Mouse (Mus musculus) left cerebral cortex, postnatal 14 days (tissue): ENCODE data around the gene Plekhg3. TPM values are rescaled to one million over a fixed set of nuclear protein-coding genes. Genes with fewer than 3 reads are reported as not detected.

ENCODE experiments used
- DNase-seq, 2 experiments: peaks; one replicate each; pipeline ENCODE4 v3.0.0; 2021 to 2022; ENCODE audit warnings: low spot score in 2 of 2, mixed read lengths in 1 of 2
- intact Hi-C: fragments of 180-260 bp; cut with DNase I; formaldehyde crosslinking; loops from one replicate; pipeline ENCODE4 v1.15.1; 2025
- microRNA-seq, 2 experiments: library from miRNA; unstranded; fragments of <30 nt; microRNA quantifications; one replicate each; pipeline ENCODE4 v1.2.0; 2022
- total RNA-seq, 2 experiments: library from RNA; stranded (reverse); gene quantifications; 2 replicates each; pipeline ENCODE4 v1.2.3; 2021

Plekhg3 gene
- total RNA-seq, 2 experiments from 2014 or later: 7.0 to 9.7 TPM

DNA sequence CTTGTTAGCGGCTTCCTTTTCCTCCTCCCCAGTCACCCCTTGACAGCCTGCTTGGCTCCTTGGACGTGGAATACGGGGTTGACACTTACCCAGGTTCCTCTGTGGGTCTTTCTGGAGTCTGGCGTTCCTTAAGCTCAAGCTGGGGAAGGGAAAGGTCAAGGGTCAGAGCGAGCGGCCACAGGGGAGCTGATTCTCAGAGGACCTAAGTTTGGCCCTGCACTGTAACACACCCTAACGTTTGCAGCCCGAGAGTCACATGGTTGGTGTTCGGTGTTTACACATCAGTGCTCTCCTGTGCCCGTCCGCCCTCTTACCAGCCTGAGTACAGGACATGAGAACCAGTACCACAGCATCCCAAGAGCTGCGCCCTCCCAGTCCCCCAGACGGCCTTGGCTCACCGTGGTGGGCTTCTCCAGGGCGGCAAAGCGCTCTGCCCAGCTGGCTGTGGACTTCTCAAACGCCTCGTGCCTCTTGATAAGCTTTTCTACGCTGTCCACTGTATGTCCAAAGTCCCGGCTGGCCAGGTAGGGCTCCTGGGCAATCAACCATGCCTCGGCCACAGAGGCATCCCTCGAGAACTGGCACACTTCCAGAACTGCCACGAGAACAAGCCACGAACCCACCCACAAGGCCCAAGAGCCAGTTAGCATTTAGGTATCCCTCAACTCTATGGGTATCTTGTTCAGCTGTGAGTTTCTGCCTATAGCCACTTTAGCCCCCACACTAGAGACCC lies 67.7 kb downstream of the Plekhg3 start:
- intact Hi-C loops: loop anchor here (5.0 to 10.0 kb wide), 2 partner anchors 101 to 324 kb away; no protein-coding TSS in a partner anchor
- DNase-seq: no peak

DNA sequence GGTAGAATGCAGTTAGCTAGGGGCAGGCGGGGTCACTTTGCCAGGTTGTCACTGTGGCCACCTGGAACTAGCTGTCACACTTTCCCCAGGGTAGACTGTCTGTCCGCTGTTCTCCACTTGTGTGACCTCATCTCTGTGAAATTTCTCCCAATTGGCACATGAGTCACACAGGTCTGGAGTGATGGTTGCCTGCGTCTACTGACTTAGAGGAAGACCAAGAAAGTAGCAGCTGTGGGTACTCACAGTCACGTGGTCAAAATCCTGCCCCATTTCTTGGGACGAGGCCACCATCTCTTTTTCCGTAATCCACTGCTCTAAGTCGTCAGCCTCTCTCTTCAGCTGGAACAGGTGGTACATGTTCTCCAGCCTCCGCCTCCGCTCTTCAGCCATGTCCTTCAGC lies 73.1 kb downstream of the Plekhg3 start:
- intact Hi-C loops: no loop called here
- DNase-seq: no peak

DNA sequence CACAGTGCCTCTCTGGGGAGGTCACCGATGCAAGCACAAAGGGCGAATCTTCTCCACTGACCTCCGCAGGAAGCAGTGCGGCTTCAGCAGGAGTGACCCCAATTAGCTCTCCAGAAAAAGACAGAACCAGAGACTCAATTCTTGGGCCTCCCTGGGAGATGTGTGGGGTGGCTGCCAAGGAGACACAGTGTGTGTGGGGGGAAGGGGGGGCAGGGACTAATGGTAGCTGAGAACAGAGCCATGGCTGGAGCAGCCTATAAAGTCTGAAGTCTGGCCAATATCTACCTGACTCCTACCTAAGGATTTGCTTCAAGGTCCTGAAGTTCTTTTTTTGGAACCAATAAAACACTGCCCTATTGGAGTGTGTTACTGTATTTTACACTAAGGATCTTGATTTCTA lies 73.9 kb downstream of the Plekhg3 start:
- DNase-seq: no peak
- intact Hi-C loops: no loop called here

DNA sequence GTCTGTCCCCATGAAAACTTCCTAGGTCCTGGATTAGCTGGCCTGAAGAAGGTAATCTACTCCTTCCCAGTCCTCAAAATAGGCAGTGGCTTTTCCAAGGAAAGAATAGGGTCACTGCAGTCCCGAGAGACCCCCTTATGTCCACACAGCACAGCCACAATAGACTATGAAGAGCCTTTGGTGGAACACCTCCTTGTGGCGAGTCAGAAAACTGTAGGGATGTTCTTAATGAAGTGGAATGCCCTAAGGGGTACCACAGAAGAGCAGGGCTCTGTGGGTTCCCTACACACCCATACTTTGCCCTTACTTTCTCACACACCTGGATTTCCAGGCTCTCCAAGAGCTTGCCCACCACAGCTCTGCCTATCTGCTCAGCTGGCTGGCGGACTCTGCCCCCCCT lies 75.1 kb downstream of the Plekhg3 start:
- no peak for DNase-seq
- intact Hi-C loops: no loop called here

- no peak for DNase-seq
- intact Hi-C loops: no loop called here
These were observed 77.5 kb downstream of the Plekhg3 start for GRCm38 (mm10) chr12:76608241-76608640.

DNA sequence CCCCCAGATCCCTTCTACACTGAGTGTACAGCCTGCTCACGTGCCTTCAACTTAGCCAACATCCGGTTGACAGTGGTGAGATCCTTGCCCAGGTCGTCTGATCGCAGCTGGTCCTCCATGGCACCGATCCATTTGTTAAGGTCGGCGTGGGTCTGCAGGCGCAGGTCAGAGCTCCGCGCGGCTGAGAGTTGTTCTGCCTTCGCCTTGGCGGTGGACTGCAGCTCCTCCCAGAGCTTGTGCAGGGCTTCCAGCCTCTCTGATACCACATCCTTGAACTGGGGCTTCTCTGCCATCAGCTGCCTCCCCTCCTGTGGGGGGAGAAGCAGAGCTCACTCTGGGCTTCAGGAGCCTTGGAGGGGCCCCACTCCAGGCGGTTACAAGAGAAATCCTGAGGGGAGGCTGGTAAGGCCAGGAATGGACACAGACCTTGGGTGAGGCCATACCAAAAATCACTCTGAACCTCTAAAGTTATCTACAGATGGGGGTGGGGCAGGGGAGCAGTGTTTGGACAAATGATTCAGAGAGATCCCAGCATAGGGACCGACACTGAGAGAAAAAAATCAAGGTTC lies 78.4 kb downstream of the Plekhg3 start:
- intact Hi-C loops: no loop called here

GRCm38 (mm10) chr12:76612621-76613020 lies 81.9 kb downstream of the Plekhg3 start:
- intact Hi-C loops: no loop called here

More for the DNA sequence above, 78.4 kb downstream of the Plekhg3 start:
- DNase-seq: no peak

DNA sequence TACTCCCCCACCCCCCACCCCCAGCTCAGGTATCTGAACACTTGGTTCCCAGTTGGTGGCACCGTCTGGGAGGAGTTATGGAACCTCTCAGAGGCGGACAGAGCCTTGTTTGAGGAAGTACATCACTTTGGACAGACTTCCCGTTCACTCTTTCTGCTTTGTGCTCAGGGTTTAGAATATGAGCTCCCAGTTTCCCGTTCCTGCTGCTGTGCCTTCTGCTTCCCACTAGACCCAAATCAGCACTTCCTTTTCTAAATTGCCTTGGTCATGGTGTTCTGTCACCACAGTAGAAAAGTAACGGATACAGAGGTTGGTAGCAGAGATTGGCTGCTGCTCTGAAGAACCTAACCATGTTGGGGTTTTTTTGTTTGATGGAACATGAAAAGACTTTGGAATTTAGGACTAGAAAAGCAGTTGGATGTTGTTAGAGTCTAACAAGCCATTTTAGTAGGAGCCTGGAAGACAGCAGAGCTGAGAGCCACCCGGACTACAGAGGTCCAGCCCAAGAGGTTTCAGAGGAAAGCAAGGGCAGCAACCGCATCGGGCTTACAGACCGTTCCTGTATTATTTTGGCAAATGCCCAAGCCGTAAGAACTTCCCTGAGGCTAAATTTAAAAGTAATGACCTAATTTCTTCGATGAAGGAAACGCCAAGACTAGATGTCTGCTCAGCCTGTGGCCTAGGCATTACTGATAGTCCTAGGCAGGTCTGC lies 84.3 kb downstream of the Plekhg3 start:
- no peak for DNase-seq
- intact Hi-C loops: no loop called here

More at GRCm38 (mm10) chr12:76612621-76613020, 81.9 kb downstream of the Plekhg3 start:
- DNase-seq: no peak

- intact Hi-C loops: no loop called here
- DNase-seq: no peak
These were observed 84.9 kb downstream of the Plekhg3 start for GRCm38 (mm10) chr12:76615580-76615937.

GRCm38 (mm10) chr12:76618175-76618574 lies 87.5 kb downstream of the Plekhg3 start:
- DNase-seq: no peak
- intact Hi-C loops: no loop called here

DNA sequence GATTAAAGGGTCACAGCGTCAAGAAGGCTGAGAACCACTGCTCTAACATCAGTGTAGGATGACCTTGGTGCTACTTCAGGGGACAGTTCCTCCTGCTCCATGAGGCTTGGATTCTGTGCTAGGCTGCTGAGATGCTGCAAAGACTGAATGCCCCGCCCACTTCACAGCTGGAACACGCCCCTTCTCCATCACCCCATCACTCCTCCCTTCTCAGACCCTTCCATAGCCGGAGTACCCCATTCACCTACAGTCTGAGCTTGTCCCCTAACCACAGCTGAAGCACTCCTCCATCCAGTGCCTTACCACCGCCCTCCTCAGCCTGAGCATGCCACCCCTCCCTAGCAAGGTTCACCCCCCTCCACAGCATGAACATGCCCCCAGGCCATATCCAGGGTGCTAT lies 89.2 kb downstream of the Plekhg3 start:
- intact Hi-C loops: no loop called here
- no peak for DNase-seq

DNA sequence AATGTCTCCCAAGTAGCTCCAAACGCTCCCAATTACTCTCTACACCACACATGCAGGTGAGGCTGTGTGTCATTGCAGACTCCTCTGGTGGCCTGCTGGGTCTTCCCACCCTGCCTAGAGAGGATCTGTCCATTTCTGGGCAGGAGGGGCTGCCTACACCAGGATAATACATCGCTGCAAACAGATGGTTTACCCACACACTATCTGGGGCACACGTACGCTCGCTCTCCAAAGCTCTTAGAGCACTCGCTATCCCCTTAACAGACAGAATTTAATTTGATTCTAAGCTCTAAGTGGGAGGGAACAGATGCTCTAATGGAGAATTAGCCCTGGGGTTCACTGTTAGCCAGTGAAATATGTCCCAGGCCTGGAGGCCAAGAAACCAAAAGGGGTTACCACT lies 92.7 kb downstream of the Plekhg3 start:
- DNase-seq: no peak
- intact Hi-C loops: no loop called here

Small RNAs within 50 kb of the gene (microRNA-seq; reads per million reads assigned to microRNA genes)
- gene Mir5135: 0 reads per million in 2 experiments

Other genes with a start within 250 kb of the Plekhg3 start
- gene Akap5, start 206.0 kb upstream of the Plekhg3 start, total RNA-seq: 100 to 1,000 TPM; 109 to 111 TPM
- gene Zbtb25, start 161.3 kb upstream of the Plekhg3 start, total RNA-seq: 10 to 100 TPM; 17.0 to 18.0 TPM
- 1 to 10 TPM; 4.7 to 4.9 TPM for gene Zbtb1, start 160.6 kb upstream of the Plekhg3 start, total RNA-seq
- 10 to 100 TPM; 62.1 to 68.6 TPM for gene Hspa2, start 126.7 kb upstream of the Plekhg3 start, total RNA-seq
- 1 to 10 TPM in 1 of 2 experiments, under 1 TPM in 1; 0.79 to 1.1 TPM for gene Ppp1r36, start 113.4 kb upstream of the Plekhg3 start, total RNA-seq
- 10 to 100 TPM; 58.2 to 60.5 TPM for gene Sptb, start 179.7 kb downstream of the Plekhg3 start, total RNA-seq
- gene Churc1, start 234.6 kb downstream of the Plekhg3 start, total RNA-seq: 10 to 100 TPM; 40.5 to 41.9 TPM
- gene Fntb, start 234.7 kb downstream of the Plekhg3 start, total RNA-seq: 10 to 100 TPM; 26.2 to 28.1 TPM